Mouse (Mus musculus): ENCODE results near the gene Dab1. TPM values are rescaled to one million over a fixed set of nuclear protein-coding genes. Genes with fewer than 3 reads are reported as not detected.
A peak's percentile ranks its signal among the peaks of the same experiment; 100 is the strongest.

Gene Dab1
- 60.7 and 66.3 TPM in 2 replicates for polyA plus RNA-seq (2016; fragmentation: Nextera tagmentation; extraction: Ambion mirVana)

DNA sequence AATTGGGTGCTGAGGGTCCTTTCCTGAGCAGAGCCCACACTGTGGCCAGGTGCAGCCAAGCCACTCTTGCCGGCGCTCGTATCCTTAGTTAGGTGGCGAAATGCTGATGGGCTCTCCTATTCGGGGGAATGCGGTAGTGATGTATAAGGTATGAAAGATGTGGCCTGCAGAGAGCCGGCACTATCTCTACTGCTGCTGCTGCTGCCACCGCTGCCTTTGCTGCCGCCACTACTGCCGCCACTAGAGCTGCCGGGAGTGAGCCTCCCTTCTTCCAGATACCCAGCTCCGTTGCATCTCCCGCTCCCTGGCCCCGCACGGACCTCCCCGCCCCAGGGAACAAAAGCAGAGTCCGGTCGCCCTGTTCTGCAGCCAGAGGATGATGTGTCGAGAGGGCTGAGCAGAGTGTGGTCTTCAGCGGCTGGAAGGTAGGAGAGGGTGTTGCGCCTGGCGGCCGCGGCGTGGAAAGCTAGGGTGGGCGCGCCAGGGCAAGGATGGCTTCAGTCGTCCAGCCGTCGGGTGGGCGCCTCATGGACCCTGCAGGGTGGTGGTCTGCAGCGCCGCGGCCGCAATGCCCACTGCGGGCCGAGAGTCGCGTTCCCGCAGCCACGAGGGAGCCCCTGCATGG lies at the start of gene Dab1:
Gene Dab1 (plus strand): TSS at position 39 of the 625 bp plus-strand sequence.
- no peak for ATAC-seq (ENCODE audit: low FRiP score, low read depth)
- Histone ChIP-seq H3K4me1 (peaks cover 16% of the 10 kb centered on the region), H3K4me2 (replicated peaks) (peak within 1 kb of the TSS; percentile 57), H3K9ac (replicated peaks) (peak within 1 kb of the TSS; percentile 43; the same call in 1 of the 2 replicates), H3K9me3 (no peaks in the 10 kb centered on the region), H3K27ac (replicated peaks) (no peak within 1 kb of the TSS), H3K4me3 (peak within 1 kb of the TSS; percentile 46), H3K27me3 (peaks cover 53% of the 10 kb centered on the region), H3K36me3 (no peaks in the 10 kb centered on the region)
- under 1% methylated on average over 41 of the region's 41 CpGs for WGBS

DNA sequence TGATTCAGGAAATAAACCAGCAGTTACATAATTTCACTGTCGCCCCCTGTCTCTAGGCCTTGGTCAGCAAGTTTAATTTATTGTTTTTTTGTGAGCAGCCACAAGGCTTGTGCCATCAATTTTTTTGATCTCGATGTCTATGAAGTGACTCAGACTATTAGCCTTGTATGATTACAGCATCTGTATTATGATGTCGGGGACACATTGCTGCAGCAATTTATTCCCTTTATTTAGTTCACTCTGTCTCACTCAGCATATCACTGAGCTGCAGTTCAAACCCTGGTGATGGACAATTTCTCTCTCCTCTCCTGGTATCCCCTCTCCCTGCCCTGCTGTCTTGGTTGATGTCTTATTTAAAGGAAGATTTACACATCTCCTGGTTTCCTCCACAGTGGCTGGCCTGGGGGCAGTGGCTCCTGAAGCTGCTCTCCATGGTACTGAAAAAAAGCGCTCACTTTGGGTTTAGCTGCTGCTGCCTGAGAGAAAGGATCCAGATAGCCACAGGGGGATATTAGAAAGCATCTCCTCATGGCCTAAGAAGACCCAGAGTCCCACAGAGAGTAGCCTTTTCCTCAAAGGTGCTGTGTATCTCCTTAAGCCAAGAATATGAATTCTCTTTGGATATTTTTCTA lies 47.3 kb upstream of the Dab1 start:
- Histone ChIP-seq H3K4me1 (no peaks in the 10 kb centered on the region), H3K27ac (replicated peaks) (no peak overlapping the region), H3K27me3 (no peaks in the 10 kb centered on the region), H3K9ac (replicated peaks) (no peak overlapping the region), H3K36me3 (no peaks in the 10 kb centered on the region), H3K4me2 (replicated peaks) (no peak overlapping the region), H3K4me3 (no peak overlapping the region), H3K9me3 (no peaks in the 10 kb centered on the region)
- WGBS: 70% methylated on average over 4 of the region's 4 CpGs
- ATAC-seq (ENCODE audit: low FRiP score, low read depth): no peak

DNA sequence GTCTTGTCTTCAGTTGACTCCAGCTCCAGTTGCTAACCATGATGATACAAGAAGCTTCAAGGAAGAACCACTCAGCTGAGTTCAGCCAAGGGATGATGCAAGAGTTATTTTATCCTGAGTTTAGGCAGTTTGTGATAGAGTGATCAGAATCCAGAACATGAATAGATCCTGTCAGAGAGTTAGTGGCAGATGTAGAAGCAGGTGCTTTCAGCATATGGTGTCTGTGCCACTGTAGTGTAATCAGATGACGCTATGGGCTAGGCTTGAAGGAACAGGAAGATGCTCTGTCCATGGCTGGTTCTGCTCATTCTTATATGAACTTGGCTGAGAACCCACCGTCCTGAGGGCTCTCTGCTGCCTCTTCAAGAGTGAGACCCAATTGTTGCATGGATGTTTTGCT lies 43.6 kb upstream of the Dab1 start:
- no peak for ATAC-seq (ENCODE audit: low FRiP score, low read depth)
- H3K4me3 ChIP-seq: no peak overlapping the region
- no peaks in the 10 kb centered on the region for H3K9me3 ChIP-seq
- no peak overlapping the region for H3K9ac ChIP-seq (replicated peaks)
- no peaks in the 10 kb centered on the region for H3K36me3 ChIP-seq
- no peak overlapping the region for H3K27ac ChIP-seq (replicated peaks)
- no peak overlapping the region for H3K4me2 ChIP-seq (replicated peaks)
- H3K4me1 ChIP-seq: no peaks in the 10 kb centered on the region
- 87% methylated on average over 2 of the region's 2 CpGs for WGBS
- H3K27me3 ChIP-seq: no peaks in the 10 kb centered on the region; the same call in 1 of the 2 replicates

DNA sequence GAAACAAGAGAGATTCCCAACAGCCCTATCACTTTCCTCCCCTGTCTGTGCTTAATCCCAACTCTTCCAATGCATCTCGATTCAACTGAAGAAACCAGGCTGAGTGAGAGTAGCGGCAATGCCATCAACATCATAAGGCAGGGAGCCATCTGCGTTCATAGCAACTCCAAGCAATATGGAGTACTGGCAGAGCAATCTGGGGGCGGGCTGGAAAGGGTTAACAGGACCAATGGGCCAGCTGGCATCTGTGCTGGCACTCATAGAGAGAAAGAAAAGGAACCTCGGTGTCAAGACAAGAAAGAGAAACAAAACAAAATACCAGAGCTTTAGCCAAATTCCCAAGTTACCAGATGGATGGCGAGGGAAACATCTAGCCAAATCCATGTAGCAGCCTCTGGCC lies 42.9 kb upstream of the Dab1 start:
- H3K4me3 ChIP-seq: no peak overlapping the region
- H3K27ac ChIP-seq (replicated peaks): no peak overlapping the region
- H3K36me3 ChIP-seq: no peaks in the 10 kb centered on the region
- no peak overlapping the region for H3K9ac ChIP-seq (replicated peaks)
- H3K9me3 ChIP-seq: no peaks in the 10 kb centered on the region
- no peaks in the 10 kb centered on the region; the same call in 1 of the 2 replicates for H3K27me3 ChIP-seq
- ATAC-seq (ENCODE audit: low FRiP score, low read depth): no peak
- 87% methylated on average over 6 of the region's 6 CpGs for WGBS
- H3K4me2 ChIP-seq (replicated peaks): no peak overlapping the region
- no peaks in the 10 kb centered on the region for H3K4me1 ChIP-seq

DNA sequence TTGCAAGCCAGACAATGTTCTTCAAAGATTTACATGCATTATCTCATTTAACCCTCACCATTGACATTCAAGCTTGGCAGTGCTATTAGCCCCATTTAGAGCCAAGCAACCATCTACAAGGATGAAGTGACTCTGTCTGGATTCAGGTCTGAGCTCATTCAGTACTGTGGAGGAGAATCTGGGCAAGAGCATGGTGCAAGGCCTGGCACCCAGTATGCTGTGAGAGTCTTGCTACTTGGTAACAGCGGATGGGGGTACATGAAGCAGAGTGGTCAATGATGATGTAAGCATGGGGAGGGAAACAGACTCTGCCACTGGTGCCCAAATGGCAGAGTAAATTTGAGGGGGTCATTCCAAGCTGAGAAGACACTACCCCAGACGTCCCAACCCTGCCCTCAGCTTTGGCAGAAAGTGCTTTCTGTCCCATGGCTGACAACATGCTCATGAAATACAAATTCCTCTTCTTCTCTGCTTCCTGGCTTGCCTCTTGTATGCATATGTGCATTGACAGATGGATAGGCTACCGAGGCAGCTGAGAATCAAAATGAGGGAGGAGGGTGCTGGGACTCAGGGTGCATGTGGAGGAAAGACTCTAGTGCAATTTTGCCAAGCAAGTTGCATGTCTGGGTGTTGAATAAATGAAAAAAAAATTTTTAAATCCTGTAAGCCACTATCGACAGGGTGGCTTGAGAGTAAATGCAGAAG lies 41.9 kb upstream of the Dab1 start:
- no peak overlapping the region for H3K4me2 ChIP-seq (replicated peaks)
- no peaks in the 10 kb centered on the region for H3K36me3 ChIP-seq
- no peaks in the 10 kb centered on the region for H3K9me3 ChIP-seq
- H3K4me1 ChIP-seq: no peaks in the 10 kb centered on the region
- H3K27me3 ChIP-seq: no peaks in the 10 kb centered on the region; the same call in 1 of the 2 replicates
- no peak for ATAC-seq (ENCODE audit: low FRiP score, low read depth)
- no peak overlapping the region for H3K9ac ChIP-seq (replicated peaks)
- H3K27ac ChIP-seq (replicated peaks): no peak overlapping the region
- WGBS: 81% methylated on average over 4 of the region's 4 CpGs
- H3K4me3 ChIP-seq: no peak overlapping the region

DNA sequence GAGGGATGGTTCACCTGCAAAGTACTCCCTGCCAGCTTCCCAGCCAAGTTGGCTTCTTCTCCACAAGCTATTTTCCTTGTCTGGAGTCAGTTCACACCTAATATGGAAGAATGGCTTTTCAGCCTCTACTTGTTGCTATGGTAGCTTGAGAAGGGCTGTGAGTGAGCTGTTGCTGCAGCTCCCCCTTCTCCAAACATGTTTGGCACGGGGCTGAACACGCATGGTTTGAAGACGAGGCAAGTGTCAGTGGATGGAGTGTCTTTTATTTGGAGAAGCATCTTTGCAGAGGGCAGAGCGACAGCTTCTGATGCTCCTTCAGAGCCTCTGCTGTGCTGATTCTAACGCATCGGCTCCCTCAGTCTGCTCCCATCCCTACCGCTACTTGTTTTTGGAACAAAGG lies 41.3 kb upstream of the Dab1 start:
- Histone ChIP-seq H3K9ac (replicated peaks) (no peak overlapping the region), H3K4me2 (replicated peaks) (no peak overlapping the region), H3K4me1 (no peaks in the 10 kb centered on the region), H3K27me3 (no peaks in the 10 kb centered on the region; the same call in 1 of the 2 replicates), H3K4me3 (no peak overlapping the region), H3K27ac (replicated peaks) (no peak overlapping the region), H3K9me3 (no peaks in the 10 kb centered on the region), H3K36me3 (no peaks in the 10 kb centered on the region)
- no peak for ATAC-seq (ENCODE audit: low FRiP score, low read depth)
- WGBS: 80% methylated on average over 7 of the region's 7 CpGs

DNA sequence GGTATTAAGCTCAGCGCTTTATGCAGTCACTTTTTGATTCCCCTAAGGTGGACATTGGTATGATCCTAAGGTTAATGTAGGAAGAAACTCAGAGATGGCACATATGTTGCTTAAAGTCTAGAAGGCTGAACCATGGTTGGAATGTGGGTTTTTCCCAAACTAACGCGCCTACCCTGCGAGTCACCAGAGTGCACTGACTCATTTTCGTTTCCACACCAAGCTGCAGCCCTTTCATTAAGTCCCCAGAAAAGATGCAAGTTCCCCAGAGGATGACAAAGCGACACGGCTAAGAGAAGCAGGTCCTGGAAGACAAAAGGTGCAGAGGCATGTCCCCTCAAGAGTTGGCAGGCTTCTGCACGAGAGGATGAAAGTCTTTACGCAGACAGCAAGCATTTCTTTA lies 39.1 kb upstream of the Dab1 start:
- Histone ChIP-seq H3K27me3 (no peaks in the 10 kb centered on the region; the same call in 1 of the 2 replicates), H3K9ac (replicated peaks) (no peak overlapping the region), H3K9me3 (no peaks in the 10 kb centered on the region), H3K36me3 (no peaks in the 10 kb centered on the region), H3K4me1 (no peaks in the 10 kb centered on the region), H3K4me2 (replicated peaks) (no peak overlapping the region), H3K27ac (replicated peaks) (no peak overlapping the region), H3K4me3 (no peak overlapping the region)
- 88% methylated on average over 9 of the region's 9 CpGs for WGBS
- ATAC-seq (ENCODE audit: low FRiP score, low read depth): no peak

DNA sequence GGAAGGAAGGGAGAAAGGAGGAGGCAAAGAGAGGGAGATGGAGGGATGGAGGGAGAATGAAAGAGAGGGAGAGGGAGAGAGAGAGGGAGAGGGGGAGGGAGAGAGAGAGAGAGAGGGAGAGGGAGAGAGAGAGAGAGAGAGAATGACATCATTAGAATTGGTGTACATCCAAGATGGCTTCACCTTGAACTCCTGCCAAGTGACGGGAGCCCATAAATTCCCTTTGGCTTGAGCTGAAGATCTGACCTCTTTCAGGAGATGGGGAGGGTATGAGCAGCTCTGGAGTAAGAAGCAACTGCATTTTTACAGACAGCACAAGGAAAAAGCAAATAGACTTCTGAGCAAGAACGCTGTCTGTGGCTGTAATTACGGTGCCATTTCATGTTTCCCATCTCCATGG lies 4.1 kb upstream of the Dab1 start:
- Histone ChIP-seq H3K4me2 (replicated peaks) (no peak overlapping the region), H3K4me3 (no peak overlapping the region), H3K27me3 (peaks cover 29% of the 10 kb centered on the region), H3K36me3 (no peaks in the 10 kb centered on the region), H3K9ac (replicated peaks) (no peak overlapping the region), H3K4me1 (peaks cover 7% of the 10 kb centered on the region; the same call in 1 of the 2 replicates), H3K9me3 (no peaks in the 10 kb centered on the region), H3K27ac (replicated peaks) (no peak overlapping the region)
- no peak for ATAC-seq (ENCODE audit: low FRiP score, low read depth)
- 90% methylated on average over 3 of the region's 3 CpGs for WGBS

DNA sequence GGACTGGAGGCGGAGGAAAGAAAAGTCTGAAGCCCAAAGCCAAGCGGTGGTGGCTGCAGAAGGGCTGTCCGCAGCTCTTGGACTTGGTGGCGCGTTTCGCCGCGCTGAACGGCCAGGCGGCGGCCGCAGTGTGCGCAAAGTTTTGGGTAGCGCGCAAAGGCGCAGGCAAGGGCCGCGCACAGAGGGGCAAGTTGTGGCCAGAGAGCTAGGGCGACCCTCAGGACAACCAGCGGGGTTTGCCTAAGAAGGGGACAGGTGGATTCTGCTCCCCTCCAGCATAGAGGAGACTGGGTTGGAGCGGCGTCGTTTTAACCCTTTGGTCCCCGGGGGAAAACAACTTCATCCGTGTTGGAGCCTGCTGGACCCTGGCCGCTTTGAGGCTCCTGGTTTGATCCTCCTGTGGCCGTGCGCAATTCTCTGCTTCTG lies 800 bp downstream of the Dab1 start:
- H3K27me3 ChIP-seq: peaks cover 53% of the 10 kb centered on the region

DNA sequence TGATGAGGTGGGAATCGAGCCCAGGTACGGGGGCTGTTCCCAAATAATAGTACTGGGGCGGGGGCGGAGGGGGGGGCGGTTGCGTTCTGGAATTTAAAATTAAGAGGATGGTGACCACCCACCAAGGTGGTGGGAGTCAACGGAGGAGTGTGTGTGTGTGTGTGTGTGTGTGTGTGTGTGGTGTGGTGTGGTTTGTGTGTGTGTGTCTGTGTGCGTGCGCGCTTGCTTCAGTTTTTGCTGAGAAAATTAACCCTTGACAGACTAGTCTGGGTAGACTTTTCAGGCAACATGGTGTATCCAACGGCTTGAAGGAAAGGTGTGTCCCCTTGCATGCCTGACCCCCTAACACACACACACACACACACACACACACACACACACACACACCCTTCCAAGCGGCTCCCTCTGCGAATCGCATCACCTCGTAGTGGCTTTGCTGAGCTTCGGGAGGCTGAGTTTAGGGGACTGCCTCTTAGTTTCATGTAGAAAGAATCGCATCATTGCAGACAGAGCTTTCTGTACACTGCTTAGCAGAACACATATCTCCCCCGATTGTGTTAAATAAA lies 1.5 kb downstream of the Dab1 start:
- Histone ChIP-seq H3K9me3 (no peaks in the 10 kb centered on the region), H3K4me3 (peak overlapping the region; percentile 46), H3K27me3 (peaks cover 53% of the 10 kb centered on the region), H3K4me2 (replicated peaks) (peak overlapping the region; percentile 57), H3K4me1 (peaks cover 16% of the 10 kb centered on the region), H3K36me3 (no peaks in the 10 kb centered on the region), H3K27ac (replicated peaks) (no peak overlapping the region), H3K9ac (replicated peaks) (no peak overlapping the region)
- WGBS: 12% methylated on average over 18 of the region's 18 CpGs
- no peak for ATAC-seq (ENCODE audit: low FRiP score, low read depth)

More for the DNA sequence above, 800 bp downstream of the Dab1 start:
- no peak overlapping the region for H3K27ac ChIP-seq (replicated peaks)
- H3K36me3 ChIP-seq: no peaks in the 10 kb centered on the region
- under 1% methylated on average over 28 of the region's 28 CpGs for WGBS
- peaks cover 16% of the 10 kb centered on the region for H3K4me1 ChIP-seq
- H3K4me2 ChIP-seq (replicated peaks): peak overlapping the region; percentile 57
- peak overlapping the region; percentile 46 for H3K4me3 ChIP-seq
- no peak for ATAC-seq (ENCODE audit: low FRiP score, low read depth)
- H3K9me3 ChIP-seq: no peaks in the 10 kb centered on the region
- peak overlapping the region; percentile 43; the same call in 1 of the 2 replicates for H3K9ac ChIP-seq (replicated peaks)

DNA sequence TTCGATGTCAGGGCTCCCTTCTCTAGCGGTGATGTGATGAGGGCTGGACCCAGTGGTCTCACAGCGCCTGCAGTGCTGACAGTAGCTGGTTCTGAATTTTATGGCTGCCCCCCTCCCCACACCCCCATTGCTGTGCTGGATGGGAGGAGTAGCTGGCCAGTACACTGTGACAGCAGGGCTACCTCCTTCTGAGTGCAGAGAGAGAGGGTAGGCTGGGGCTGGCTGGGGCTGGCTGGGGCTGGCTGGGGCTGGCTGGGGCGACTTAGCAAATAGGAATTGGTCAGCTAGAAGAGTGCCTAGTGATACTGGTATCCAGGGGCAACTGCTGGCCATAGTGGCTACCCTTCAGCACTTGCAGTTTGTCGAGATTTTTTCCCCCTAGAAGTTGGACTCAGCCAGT lies 2.4 kb downstream of the Dab1 start:
- H3K9ac ChIP-seq (replicated peaks): no peak overlapping the region
- peak overlapping the region; percentile 57 for H3K4me2 ChIP-seq (replicated peaks)
- no peaks in the 10 kb centered on the region for H3K9me3 ChIP-seq
- H3K27me3 ChIP-seq: peaks cover 52% of the 10 kb centered on the region
- no peak overlapping the region for H3K27ac ChIP-seq (replicated peaks)
- no peak for ATAC-seq (ENCODE audit: low FRiP score, low read depth)
- peaks cover 16% of the 10 kb centered on the region for H3K4me1 ChIP-seq
- peak overlapping the region; percentile 46; the same call in 1 of the 2 replicates for H3K4me3 ChIP-seq
- H3K36me3 ChIP-seq: no peaks in the 10 kb centered on the region
- WGBS: 30% methylated on average over 5 of the region's 5 CpGs

DNA sequence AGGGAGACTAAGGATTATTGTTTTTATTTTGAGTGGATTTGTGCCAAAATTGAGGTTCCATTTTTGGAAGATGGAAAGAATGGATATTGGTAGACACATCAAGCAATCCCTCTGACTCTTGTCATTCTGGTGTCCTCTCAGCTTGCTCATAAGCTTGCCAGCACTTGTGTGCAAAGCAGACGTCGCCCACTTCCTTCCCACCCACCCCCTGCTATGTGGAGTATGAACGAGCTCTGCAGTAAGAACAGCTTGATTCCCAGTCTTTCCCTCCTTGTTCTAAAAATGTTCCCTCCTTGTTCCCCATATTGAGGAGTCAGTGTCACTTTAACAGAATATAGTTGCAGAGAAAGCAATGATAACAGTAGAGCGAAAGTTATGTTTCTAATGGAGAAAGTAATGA lies 11.0 kb downstream of the Dab1 start:
- Histone ChIP-seq H3K27me3 (no peaks in the 10 kb centered on the region), H3K9me3 (no peaks in the 10 kb centered on the region), H3K4me3 (no peak overlapping the region), H3K36me3 (no peaks in the 10 kb centered on the region), H3K4me2 (replicated peaks) (no peak overlapping the region), H3K4me1 (no peaks in the 10 kb centered on the region; the same call in 1 of the 2 replicates), H3K27ac (replicated peaks) (no peak overlapping the region), H3K9ac (replicated peaks) (no peak overlapping the region)
- ATAC-seq (ENCODE audit: low FRiP score, low read depth): no peak
- 86% methylated on average over 4 of the region's 4 CpGs for WGBS
